Mouse (Mus musculus) left cerebral cortex, adult 9 months (tissue): ENCODE results near the gene Manbal.

Experiments used
- DNase-seq, 2 experiments: peaks; one replicate each; pipeline ENCODE4 v3.0.0; 2022; ENCODE audit warnings: low spot score in 2 of 2

Manbal gene

GRCm38 (mm10) chr2:157367184-157367893 is at the start of gene Manbal:
Gene Manbal (plus strand): TSS chr2:157367594.
- DNase-seq: peak; percentile 75 to 95

GRCm38 (mm10) chr2:157320135-157320534 is 47.3 kb upstream of the Manbal start:
- no peak for DNase-seq

GRCm38 (mm10) chr2:157320886-157321285 is 46.5 kb upstream of the Manbal start:
- DNase-seq: no peak

GRCm38 (mm10) chr2:157322029-157322766 is 45.2 kb upstream of the Manbal start:
- DNase-seq: no peak

GRCm38 (mm10) chr2:157325238-157325637 is 42.2 kb upstream of the Manbal start:
- no peak for DNase-seq

GRCm38 (mm10) chr2:157328106-157328505 is 39.3 kb upstream of the Manbal start:
- no peak for DNase-seq

GRCm38 (mm10) chr2:157328570-157328969 is 38.8 kb upstream of the Manbal start:
- no peak for DNase-seq

- no peak for DNase-seq
Observed at GRCm38 (mm10) chr2:157332059-157332458, 35.3 kb upstream of the Manbal start.

GRCm38 (mm10) chr2:157338663-157339062 is 28.7 kb upstream of the Manbal start:
- DNase-seq: peak in 1 of 2 experiments; percentile 73

- no peak for DNase-seq
Observed at GRCm38 (mm10) chr2:157339532-157339931, 27.9 kb upstream of the Manbal start.

- peak; percentile 70 to 79 for DNase-seq
Observed at GRCm38 (mm10) chr2:157340221-157340741, 27.1 kb upstream of the Manbal start.

- peak in 1 of 2 experiments; percentile 83 for DNase-seq
Observed at GRCm38 (mm10) chr2:157341554-157342270, 25.7 kb upstream of the Manbal start.

GRCm38 (mm10) chr2:157342328-157342926 is 25.0 kb upstream of the Manbal start:
- no peak for DNase-seq

GRCm38 (mm10) chr2:157343337-157343736 is 24.1 kb upstream of the Manbal start:
- DNase-seq: no peak

- DNase-seq: peak in 1 of 2 experiments; percentile 58
Observed at GRCm38 (mm10) chr2:157347361-157348159, 19.8 kb upstream of the Manbal start, which contains the start of gene Ghrh. Gene Ghrh (minus strand): TSS chr2:157347506.

GRCm38 (mm10) chr2:157349121-157349778 is 18.1 kb upstream of the Manbal start:
- DNase-seq: no peak

GRCm38 (mm10) chr2:157353183-157353582 is 14.2 kb upstream of the Manbal start:
- DNase-seq: no peak

GRCm38 (mm10) chr2:157354106-157354505 is 13.3 kb upstream of the Manbal start:
- DNase-seq: no peak

GRCm38 (mm10) chr2:157360028-157360427 is 7.4 kb upstream of the Manbal start:
- DNase-seq: no peak

- no peak for DNase-seq
Observed at GRCm38 (mm10) chr2:157363031-157363430, 4.4 kb upstream of the Manbal start.
